Mouse (Mus musculus) stomach, postnatal 0 days (tissue): ENCODE measurements around the gene Syce3.

ENCODE experiments used
- CTCF ChIP-seq: IDR thresholded peaks from 2 replicates; pipeline ENCODE4 v1.5.1; 2016; ENCODE audit warnings: antibody characterized with exemption, low read depth, mild to moderate bottlenecking, moderate library complexity
- EP300 ChIP-seq: optimal IDR thresholded peaks from 2 replicates; pipeline ENCODE3; 2016; ENCODE audit warnings: antibody characterized with exemption

DNA sequence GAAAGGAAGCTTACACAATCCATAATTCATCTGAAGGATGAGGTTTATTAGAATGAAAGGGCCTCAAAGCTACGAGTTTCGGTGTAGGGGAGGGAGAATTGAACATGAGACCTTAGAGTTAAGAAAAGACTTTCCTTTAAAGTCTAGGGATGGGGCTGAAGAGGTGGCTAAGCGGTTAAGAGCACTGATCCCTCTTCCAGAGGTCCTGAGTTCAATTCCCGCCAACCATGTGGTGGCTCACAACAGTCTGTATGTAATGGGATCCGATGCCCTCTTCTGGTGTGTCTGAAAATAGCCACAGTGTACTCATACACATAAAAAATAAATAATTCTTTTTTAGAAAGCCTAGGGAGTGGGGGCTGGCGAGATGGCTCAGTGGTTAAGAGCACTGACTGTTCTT lies 20.0 kb upstream of the Syce3 start:
- TF ChIP-seq CTCF = peak; percentile 25
- no peak for TF ChIP-seq EP300
